Mouse (Mus musculus): Measurements from ENCODE around the gene Rag2. TPM values are rescaled to one million over a fixed set of nuclear protein-coding genes. Genes with fewer than 3 reads are reported as not detected.

The Rag2 gene
- polyA plus RNA-seq, 1 experiment, result 0.04 TPM

DNA sequence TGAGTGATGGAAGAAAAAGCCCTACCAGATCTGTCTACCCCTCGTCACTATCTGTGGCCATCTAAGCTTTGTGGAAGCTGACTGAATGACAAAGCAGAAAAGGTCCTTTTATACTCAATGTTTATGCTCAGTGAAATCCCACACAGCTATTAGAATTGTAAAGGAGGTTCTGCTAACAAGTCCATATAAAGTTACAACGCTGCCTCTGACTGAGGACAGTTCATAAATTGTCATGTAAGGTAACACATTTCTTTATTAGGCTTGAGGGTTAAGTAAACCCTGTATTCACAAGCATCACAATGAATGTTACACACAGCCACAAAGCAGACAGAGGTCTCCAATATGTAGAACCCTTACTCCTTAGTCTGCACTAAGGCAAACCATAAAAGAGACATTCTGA lies 507 bp upstream of the Rag2 start:
- DNase-seq (ENCODE audit: low spot score), result no peak

DNA sequence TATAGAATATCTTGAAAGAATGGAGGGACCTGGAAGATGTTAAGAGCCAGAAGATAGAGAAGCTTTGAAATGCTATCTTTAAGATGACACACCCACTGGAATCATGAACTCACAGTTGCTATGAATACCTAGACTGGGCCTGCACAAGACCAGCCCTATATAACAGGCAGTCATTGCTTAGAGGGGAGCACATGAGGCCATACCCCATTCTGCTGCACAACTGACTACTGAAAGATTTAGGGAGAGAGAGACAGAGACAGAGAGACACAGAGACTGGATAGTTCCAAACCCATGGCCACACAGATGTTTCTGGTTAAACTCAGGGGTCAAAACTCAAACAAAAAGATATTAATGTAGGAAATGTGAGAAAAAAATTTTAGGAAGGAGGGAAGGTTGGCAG lies 2.7 kb downstream of the Rag2 start:
- no peak for DNase-seq (ENCODE audit: low spot score)

DNA sequence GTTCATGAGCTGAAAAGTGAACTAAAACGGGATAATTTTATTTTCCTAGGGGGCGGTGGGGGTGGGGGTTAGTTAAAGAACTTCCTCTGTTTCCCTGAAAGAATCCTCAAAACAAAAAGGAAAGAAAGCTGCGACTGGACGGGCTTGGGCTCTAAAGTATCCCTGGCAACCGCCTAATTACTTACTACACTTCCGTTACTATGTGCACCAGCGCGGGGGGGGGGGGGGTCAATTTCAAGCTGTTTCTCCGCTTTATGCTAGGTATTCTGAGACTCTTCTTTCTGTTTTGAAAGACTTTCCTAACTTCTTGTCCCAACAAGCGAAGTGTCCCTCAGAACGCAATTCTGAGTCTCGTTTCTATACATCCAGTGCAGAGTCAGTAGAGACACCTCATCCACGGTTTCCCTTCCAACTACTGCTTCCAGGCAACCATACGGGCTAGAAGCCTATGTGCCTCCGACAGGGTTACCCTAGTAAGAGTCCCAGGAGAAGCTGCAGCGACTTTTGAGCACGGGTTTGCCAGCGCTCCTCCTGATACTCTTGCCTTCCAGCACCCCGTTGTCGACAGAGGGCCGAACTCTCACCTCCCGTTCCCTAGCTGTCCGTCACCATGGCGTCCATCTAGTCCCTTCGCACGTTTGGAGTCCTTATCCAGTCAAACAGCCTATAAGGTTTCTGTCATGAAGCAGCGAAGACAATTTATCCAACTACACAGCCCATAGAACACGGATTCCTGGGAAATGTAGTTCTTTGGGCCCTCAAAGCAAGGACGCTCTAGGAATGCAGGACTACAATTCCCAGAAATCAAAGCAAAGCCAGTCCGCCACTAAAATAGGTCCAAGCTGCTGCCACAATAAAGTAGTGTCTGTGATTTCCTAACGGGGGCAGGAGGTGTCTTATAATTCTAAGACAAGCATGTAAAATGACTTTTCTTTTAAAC lies 4.0 kb downstream of the Rag2 start:
- DNase-seq (ENCODE audit: low spot score), result peak; percentile 54

DNA sequence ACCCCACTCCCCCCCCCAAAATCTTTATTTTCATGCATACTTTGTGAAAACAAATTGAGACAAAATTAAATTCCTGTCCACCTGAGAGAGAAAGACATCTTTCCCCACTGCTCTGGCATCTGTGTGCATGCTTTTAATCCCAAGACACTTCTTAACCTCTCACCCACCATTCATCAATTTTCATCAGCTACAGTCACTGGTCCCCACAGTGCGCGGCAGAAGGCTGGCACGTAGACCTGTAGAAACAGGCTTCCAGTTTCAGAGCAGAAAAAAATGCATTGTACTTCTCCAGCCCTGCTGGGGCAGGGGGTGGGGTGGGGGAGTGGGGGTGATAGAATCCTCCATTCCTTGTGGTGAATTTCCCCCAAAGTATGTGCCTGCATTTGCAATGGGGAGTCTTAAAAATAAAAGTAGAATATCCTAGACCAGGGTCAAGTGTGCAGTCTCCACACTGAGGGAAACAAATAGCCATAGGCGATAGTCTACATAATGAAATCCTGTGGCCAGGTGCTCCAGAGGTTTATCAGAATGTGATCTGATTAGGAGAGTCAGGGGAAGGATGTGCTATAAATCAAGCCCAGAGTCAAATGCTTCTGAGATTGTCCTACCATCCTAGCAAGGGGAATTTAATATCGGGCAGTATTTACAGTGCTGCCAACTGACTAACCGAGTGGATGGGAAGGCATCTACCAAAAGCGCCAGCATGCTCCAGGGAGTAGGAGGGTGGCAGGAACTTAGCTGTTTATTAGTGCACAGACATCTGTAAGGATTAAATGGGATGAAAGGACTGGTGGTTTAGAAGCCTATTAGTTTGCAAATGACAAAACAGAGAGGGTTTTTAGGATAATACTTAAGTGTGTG lies 14.7 kb downstream of the Rag2 start:
- DNase-seq (ENCODE audit: low spot score), result no peak

DNA sequence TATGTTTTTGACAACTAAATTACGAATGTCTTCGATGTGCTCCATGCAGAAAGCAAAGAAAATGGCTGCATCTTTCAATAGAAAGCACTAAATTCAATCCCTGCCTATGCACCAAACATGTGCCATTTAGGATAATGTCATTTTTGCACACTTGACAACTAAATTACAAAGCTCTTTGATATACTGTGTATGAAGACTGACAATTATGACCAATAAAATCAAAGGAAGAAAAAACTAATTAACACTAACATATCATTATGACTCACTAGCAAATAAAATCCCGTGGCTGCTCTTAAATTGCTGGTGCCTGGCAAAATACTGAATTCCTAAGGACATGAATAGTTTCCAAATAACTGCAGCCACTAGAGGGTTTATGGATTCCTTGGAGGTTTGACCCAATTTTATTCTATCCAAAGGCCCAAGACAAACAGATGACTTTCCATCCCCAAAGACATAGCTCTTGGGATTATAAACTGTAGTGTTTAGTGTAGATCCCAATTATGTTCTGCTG lies 15.4 kb downstream of the Rag2 start:
- DNase-seq (ENCODE audit: low spot score), result no peak

DNA sequence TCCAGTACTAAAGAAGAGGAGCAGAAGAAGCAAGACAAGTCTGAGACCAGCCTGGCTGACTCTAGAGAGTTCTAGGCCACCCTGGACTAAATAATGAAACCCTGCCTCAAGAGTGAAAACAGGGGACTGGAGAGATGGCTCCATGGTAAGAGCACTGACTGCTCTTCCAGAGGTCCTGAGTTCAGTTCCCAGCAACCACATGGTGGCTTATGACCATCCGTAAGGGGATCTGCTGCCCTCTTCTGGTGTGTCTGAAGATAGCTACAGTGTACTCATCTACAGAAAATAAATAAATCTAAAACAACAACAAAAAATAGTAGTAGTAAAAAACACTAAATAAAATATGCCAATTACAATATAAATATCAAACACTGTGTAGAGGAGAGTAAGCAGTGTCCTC lies 21.3 kb downstream of the Rag2 start:
- no peak for DNase-seq (ENCODE audit: low spot score)

DNA sequence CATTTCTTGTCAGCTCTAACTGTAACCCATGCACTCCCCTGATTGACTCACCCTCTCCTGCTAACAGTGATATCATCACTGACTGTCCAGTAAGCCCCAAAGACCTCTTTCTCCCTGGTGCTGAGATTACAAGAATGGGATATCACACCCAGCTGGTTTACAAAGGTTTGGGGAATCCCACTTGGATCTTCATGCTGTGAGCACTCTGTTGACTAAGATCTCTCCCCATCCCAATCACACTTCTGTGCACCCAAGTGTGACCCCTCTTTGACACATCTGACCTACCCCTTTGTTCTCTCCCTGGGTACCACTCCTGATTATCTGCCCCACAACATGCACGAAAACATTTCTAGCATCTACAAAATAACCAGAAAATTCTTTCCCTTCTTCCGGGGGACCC lies 23.8 kb downstream of the Rag2 start:
- DNase-seq (ENCODE audit: low spot score), result no peak

DNA sequence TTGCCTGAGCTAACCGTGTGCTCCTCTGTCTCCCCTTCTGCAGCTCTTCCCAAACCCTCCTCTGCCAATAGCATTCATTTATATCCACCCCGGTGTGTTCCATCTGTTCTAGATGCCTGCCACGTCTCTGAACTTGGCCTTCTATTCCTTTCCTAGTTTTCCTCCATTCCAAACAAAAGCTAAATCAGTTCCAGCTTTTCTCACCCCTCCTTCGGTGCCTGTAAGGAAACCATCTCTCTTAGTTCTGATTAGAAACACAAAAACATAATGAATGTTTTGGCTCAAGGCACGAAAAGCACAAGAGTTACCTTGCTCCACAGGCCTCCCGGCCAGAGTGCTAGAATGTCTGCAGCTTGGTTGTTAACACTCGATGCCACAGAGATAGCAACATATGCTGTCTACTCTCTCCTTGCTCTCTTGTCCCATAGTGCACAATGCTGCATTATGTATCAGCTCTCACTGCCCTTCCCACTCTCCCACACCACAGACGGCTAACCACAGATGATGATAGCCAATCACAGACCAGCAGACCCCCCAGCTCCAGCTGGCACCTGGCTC lies 24.7 kb downstream of the Rag2 start, which contains the start of the genes Rag1 and B230118H07Rik:
Rag1 (minus strand) TSS at position 388 of the 558 bp plus-strand sequence.
B230118H07Rik (minus strand) TSS at position 419 of the 558 bp plus-strand sequence.
- no peak for DNase-seq (ENCODE audit: low spot score)

DNA sequence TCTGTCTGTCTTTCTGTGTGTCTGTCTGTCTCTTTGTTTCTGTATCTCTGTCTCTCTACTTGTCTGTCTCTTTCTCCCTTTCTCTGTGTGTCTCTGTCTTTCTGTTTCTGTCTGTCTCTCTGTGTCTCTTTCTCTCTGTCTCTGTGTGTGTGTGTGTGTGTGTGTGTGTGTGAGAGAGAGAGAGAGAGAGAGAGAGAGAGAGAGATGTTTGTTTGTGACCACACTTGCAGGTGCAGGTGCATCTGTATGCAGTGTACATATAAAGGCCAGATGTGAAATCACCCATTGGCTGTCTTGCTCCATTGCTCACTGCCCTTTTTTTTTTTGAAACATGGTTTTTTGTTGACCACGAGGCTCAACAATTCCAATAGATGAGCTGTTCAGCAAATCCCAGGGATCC lies 25.9 kb downstream of the Rag2 start:
- DNase-seq (ENCODE audit: low spot score), result no peak

DNA sequence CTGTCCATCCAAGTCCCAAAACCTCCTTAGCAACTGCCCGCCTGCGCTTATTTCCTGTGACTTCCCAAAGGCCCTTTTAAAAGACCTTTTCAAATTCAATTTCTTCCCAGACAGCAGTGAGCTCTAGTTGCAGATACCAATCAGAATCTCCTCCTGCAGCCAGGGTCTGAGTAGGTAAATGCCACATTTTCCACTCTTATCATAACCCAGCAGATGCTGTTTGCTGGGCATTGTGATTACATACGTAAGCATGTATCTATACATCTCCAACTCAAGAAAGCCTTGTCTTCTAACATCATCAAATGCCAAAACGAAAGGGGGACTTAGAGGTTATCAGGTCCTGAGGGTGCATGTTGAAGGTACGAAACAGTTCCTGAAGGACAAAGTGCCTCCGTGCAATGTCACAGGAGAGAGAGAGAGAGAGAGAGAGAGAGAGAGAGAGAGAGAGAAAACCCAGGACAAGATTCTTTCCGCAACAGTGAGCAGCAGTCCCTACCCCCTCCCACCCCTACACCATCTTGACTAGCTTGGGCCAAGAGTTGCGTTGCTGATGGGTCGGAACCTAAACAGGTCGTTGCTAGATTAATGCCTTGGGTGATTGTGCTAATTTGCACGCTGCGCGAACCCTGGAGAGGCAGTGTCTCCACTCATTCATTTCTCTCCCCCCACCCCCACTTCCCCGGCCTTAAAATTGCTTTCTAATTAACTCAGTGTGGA lies 27.8 kb downstream of the Rag2 start:
- no peak for DNase-seq (ENCODE audit: low spot score)

DNA sequence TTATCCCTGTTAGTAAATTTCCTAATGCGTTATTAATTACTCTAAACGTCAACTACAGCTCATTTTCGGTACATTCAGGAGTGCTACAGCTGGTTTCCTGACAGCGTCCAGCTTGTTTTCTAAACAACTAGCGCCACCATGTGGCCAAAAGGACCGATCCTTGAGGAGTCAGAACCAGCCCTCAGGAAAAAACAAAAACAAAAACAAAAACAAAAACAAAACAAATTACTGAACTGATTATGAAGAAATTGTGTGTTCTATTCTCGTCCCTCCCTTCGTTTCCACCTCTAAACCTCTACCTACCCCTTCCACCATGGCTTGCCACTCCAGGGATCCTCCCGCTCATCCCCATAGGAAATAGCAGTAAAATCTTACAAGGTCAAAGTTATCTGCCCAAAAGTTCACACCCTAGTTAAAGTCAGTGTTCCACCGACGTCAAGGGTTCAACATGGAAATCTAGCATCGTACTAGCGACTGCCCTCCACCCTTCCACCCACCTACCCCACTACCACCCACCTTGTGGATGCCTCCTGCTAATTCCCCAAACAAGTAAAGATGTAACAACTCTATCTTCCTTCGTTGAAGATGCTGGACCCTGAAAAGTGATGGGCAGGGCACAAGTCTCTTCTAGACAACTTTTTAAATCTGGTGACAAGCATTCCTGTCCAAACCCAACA lies 28.5 kb downstream of the Rag2 start:
- DNase-seq (ENCODE audit: low spot score), result peak; percentile 36

DNA sequence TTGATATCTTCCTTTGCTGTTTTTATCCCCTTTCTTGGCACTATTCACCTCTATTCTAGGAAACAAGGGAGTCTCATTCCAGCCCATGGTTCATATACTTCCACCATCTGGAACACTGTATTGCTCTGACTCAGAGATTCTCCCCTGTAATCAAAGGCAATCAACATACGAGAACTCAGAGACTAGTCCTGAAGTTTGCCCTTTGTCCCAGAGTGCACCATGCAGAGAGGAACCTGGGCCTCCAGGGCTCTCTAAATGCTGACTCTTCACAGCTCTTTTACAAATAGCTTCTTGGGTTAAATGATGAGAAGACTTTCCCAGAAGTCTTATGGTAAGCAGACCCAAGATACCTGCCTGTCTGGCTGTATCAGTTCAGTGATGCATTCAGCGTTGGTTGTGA lies 36.0 kb downstream of the Rag2 start:
- DNase-seq (ENCODE audit: low spot score), result no peak

DNA sequence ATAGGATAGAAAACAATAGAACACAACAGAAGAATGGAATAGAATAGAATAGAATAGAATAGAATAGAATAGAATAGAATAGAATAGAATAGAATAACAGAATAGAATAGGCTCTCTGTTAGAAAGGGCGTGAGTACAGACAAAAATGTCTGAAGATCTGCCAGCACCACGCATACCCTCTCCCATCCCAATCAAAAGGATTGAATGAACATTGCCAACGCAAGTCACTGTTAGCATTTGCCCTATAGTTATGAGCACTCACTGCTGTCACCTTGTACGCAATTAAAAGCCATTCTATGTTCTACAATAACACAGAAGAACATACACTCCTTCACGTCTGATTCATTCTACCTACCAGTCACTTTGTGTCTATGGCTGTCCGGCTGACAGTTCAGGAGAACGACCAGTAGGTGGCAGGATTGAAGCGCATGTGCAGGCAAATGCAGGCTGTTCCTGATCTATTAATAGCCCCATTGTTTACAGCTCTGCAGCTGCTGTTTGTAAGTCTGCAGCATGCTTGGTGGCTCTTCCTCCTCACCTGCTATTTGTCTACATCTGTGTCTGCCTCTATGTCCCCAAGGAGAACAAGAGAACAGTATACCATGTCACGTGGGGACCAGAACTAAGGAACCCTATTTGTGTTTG lies 40.7 kb downstream of the Rag2 start:
- DNase-seq (ENCODE audit: low spot score), result no peak

DNA sequence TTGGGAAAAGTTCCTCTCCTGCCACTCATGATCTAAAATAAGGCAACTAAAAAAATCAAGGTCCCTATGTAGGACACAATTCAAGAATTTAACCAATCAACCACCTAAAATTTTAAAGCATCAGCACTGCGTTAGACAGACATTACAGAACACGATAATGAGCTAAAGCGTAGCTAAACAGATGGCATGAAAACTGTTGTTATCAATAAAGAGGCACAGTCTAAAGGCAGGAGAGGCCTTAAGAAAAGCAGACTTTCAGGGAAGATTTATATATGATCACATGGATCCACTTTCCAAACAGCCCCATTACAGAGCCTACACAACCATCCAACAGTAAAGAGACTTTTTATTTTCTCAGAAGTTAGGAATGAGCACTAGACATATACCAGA lies 41.2 kb downstream of the Rag2 start:
- DNase-seq (ENCODE audit: low spot score), result no peak

DNA sequence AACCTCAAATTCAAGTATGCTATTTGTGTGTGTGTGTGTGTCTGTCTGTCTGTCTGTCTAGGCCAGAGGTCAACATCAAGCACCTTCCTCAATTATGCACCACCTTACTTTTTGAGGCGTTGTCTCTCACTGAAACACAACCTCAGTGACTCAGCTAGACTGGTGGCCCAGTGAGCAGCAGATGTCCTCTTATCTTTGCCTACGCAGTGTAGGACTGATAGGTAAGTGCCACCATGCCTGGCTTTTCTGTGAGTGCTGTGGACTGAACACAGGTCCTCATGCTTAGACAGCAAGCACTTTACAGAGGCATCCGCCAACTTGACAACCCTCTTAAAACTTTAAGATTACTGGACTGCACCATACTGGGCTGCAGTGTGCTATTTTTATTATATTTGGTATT lies 44.2 kb downstream of the Rag2 start:
- DNase-seq (ENCODE audit: low spot score), result no peak

DNA sequence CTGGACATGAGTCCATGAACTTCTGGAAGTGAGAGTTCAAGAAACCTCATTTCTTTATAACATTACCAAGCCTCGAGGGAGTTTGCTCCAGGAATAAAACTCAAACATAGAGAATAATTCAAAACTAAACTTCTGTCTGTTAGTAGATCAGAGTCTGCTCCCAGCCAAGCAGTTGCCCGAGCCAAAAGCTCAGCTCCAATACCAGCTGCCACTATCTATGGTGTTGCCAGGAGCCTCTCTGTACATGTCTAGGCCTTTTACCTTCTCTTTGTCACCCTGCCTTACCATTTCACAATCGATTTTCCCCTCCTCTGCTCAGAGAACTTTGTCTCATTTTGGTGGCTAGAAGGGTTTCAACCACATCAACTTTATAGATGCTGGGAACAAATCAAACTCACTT lies 49.0 kb downstream of the Rag2 start:
- no peak for DNase-seq (ENCODE audit: low spot score)

DNA sequence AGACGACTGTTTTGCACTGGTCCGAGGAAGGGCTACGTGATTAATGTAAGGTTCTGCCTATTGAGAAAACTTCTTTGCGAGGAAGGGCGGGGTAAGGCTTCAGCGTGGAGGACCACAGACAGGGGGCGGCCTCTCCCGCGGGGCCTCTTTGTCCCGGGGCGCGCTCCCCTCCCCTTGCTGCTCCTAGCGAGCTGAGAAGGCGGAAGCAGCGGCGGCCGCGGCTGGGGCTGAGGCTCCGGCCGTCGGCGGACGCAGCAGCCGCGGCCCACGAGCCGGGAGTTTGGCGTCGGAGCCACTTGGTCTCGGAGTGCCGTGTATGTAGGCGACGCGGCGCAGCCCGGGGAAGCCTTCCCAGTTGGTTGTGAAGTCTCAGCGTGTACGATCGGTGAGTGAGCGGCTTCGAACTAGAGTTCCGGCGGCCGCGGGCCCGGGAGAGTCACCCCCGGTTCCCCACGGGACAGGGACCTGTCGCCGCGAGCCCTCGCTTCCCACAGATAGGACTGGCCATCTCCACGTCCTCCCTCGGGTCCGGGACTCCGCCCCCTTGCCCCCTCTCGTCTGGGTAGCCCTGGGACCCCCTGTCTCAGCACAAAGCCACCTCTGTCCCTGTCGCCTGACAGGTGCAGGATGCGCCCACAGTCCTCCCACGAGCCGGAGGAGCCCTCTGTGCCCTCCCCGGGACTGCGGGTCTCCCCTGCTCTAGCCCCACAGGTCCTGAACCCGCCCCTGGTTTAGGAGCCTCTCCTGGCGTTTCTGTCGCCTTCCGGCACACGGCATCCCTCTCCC lies 53.9 kb downstream of the Rag2 start, which contains the start of gene Traf6:
Traf6 (plus strand) TSS at position 194 of the 786 bp plus-strand sequence.
- peak; percentile 70 for DNase-seq (ENCODE audit: low spot score)

DNA sequence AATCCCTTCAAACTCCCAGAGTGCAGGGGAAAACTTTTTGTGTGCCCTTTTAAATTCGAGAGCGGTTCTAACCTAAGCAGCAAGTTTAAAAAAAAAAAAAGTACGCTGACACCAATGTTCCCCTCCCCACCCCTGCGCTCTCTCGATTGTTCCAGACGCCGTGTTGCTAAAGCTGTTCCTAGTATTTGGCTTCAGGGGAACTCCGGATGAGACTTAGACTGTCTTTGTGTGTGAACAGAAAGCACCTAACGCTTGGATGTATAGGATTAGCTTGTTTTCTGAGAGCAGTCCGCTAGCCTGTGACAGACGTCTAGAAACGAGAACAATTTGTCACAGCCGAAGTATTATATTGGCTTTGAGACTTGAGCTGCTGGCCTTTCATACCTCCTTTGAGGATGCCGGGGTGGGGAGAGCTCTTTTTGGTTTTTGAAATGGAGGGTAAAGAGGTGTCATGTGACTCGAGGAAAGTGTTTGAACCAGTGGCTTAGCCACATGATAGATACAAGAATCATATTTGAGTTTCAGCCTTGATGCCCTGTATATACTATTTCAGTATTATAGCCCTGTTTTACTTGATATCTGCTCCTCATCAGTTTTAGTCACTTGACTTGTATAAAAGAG lies 54.8 kb downstream of the Rag2 start:
- DNase-seq (ENCODE audit: low spot score), result no peak

Data from urinary bladder, adult 2 months (tissue).